Mouse (Mus musculus): Measurements from ENCODE around the gene Sel1l3.

- TF ChIP-seq CTCF (IDR thresholded peaks at IDR 0.05) (no peak), POLR2A (IDR thresholded peaks at IDR 0.05; ENCODE audit: insufficient read depth, low read depth, low read length) (no peak), EP300 (IDR thresholded peaks at IDR 0.05; ENCODE audit: insufficient read depth, low read depth, low read length) (no peak)
Measured at GRCm38 (mm10) chr5:53139566-53139965, 74.2 kb downstream of the Sel1l3 start.
